Mouse (Mus musculus) heart, adult 2 months (tissue): ENCODE measurements around the gene Mien1. TPM values are rescaled to one million over a fixed set of nuclear protein-coding genes. Genes with fewer than 3 reads are reported as not detected.

Source experiments
- DNase-seq, 2 experiments: peaks; one replicate each; pipeline ENCODE4 v3.0.0; 2021
- H3K27ac ChIP-seq: fragments of 200-600 bp; 2 replicates; pipeline ENCODE4 v1.8.1; 2022
- H3K27me3 ChIP-seq: fragments of 200-500 bp; 2 replicates; pipeline ENCODE4 v1.6.1; 2012; ENCODE audit warnings: mild to moderate bottlenecking, low read length, inconsistent platforms, mixed read lengths; ENCODE audit not compliant: control insufficient read depth, insufficient read depth
- H3K36me3 ChIP-seq: fragments of 200-500 bp; 2 replicates; pipeline ENCODE4 v1.6.1; 2012; ENCODE audit warnings: low read length, inconsistent platforms; ENCODE audit not compliant: control insufficient read depth, insufficient read depth
- H3K4me1 ChIP-seq: fragments of 200-500 bp; 2 replicates; pipeline ENCODE4 v1.6.1; 2011; ENCODE audit warnings: low read length; ENCODE audit not compliant: control insufficient read depth, insufficient read depth
- H3K4me3 ChIP-seq: fragments of 200-600 bp; 2 replicates; pipeline ENCODE4 v1.8.1; 2022
- H3K79me2 ChIP-seq: fragments of 200-500 bp; replicated peaks from 2 replicates; pipeline ENCODE4 v1.6.1; 2012; ENCODE audit warnings: mild to moderate bottlenecking, inconsistent platforms, low read length, moderate library complexity, mixed read lengths; ENCODE audit not compliant: control insufficient read depth, insufficient read depth
- H3K9ac ChIP-seq: fragments of 200-500 bp; 2 replicates; pipeline ENCODE4 v1.6.1; 2012; ENCODE audit warnings: low read depth, mild to moderate bottlenecking, control low read depth, inconsistent platforms, low read length, mixed read lengths
- CTCF ChIP-seq: fragments of 200-600 bp; IDR thresholded peaks from 2 replicates; pipeline ENCODE4 v1.8.1; 2022; ENCODE audit warnings: antibody characterized with exemption, mild to moderate bottlenecking, moderate library complexity
- EP300 ChIP-seq: fragments of 200-500 bp; IDR thresholded peaks from 2 replicates; pipeline ENCODE4 v1.6.1; 2011; ENCODE audit warnings: low read depth, low read length, control low read depth; ENCODE audit not compliant: insufficient read depth
- POLR2A ChIP-seq: fragments of 200-500 bp; IDR thresholded peaks from 2 replicates; pipeline ENCODE4 v1.6.1; 2011; ENCODE audit warnings: mild to moderate bottlenecking, low read depth, low read length, control low read depth; ENCODE audit not compliant: insufficient read depth
- WGBS: fragments of 180-500 bp; shearing (Covaris S2); methylation state at CpG from one replicate; pipeline ENCODE4 v1.1.7; 2018; 5-methylcytosine and 5-hydroxymethylcytosine counted together
- intact Hi-C: fragments of 180-260 bp; cut with DNase I; formaldehyde crosslinking; loops from one replicate; pipeline ENCODE4 v1.15.1; 2025
- polyA plus RNA-seq: library from polyadenylated mRNA; depleted of rRNA; stranded (reverse); fragments of >200 nt; gene quantifications from 2 replicates; pipeline ENCODE4 v1.2.3, GENCODE M21; 2012
- total RNA-seq, 2 experiments: library from RNA; stranded (reverse); gene quantifications; 2 replicates each; pipeline ENCODE4 v1.2.3; 2021

The Mien1 gene
- total and polyA plus RNA-seq, 3 experiments, result 53.5 to 63.6 (median 61.6) TPM

- peaks cover 2% of the 10 kb centered on the region for H3K79me2 ChIP-seq
- no peak overlapping the region for H3K4me3 ChIP-seq
- no peaks in the 10 kb centered on the region for H3K27me3 ChIP-seq
- TF ChIP-seq CTCF (no peak), POLR2A (no peak), EP300 (no peak)
- H3K36me3 ChIP-seq, result no peaks in the 10 kb centered on the region
- H3K4me1 ChIP-seq, result no peaks in the 10 kb centered on the region
- no peak overlapping the region for H3K27ac ChIP-seq
- no peak for DNase-seq
- 93% methylated on average over 7 of the region's 7 CpGs for WGBS
- intact Hi-C loops, result no loop called here
- no peak overlapping the region for H3K9ac ChIP-seq
These were observed 12.2 kb downstream of the Mien1 start for GRCm38 (mm10) chr11:98426592-98426991.

- intact Hi-C loops, result no loop called here
- no peak overlapping the region for H3K27ac ChIP-seq
- peak in 1 of 2 experiments; percentile 17 for DNase-seq
- peaks cover 4% of the 10 kb centered on the region for H3K79me2 ChIP-seq
- TF ChIP-seq CTCF, result no peak
- TF ChIP-seq POLR2A, result no peak
- no peak for TF ChIP-seq EP300
- peaks cover 7% of the 10 kb centered on the region for H3K4me1 ChIP-seq
- no peak overlapping the region for H3K4me3 ChIP-seq
- no peaks in the 10 kb centered on the region for H3K27me3 ChIP-seq
- H3K9ac ChIP-seq, result no peak overlapping the region
- WGBS, result 82% methylated on average over 10 of the region's 10 CpGs
- no peaks in the 10 kb centered on the region for H3K36me3 ChIP-seq
These were observed 19.7 kb downstream of the Mien1 start for GRCm38 (mm10) chr11:98418939-98419547.

GRCm38 (mm10) chr11:98418273-98418672 is 20.5 kb downstream of the Mien1 start:
- Histone ChIP-seq H3K27ac (no peak overlapping the region), H3K27me3 (no peaks in the 10 kb centered on the region), H3K4me3 (no peak overlapping the region), H3K4me1 (peaks cover 7% of the 10 kb centered on the region), H3K36me3 (no peaks in the 10 kb centered on the region), H3K9ac (no peak overlapping the region), H3K79me2 (peaks cover 4% of the 10 kb centered on the region)
- intact Hi-C loops, result no loop called here
- TF ChIP-seq CTCF (no peak), EP300 (no peak), POLR2A (no peak)
- 26% methylated on average over 6 of the region's 6 CpGs for WGBS
- peak in 1 of 2 experiments; percentile 17 for DNase-seq

GRCm38 (mm10) chr11:98417074-98417473 is 21.7 kb downstream of the Mien1 start:
- peaks cover 2% of the 10 kb centered on the region; the same call in 1 of the 2 replicates for H3K79me2 ChIP-seq
- intact Hi-C loops, result no loop called here
- no peak overlapping the region for H3K4me3 ChIP-seq
- no peak for TF ChIP-seq POLR2A
- TF ChIP-seq EP300, result no peak
- no peak for TF ChIP-seq CTCF
- H3K36me3 ChIP-seq, result no peaks in the 10 kb centered on the region
- H3K27ac ChIP-seq, result no peak overlapping the region
- no peaks in the 10 kb centered on the region for H3K27me3 ChIP-seq
- no peak overlapping the region for H3K9ac ChIP-seq
- peaks cover 7% of the 10 kb centered on the region for H3K4me1 ChIP-seq
- 69% methylated on average over 1 of the region's 1 CpGs for WGBS
- no peak for DNase-seq

- no peak overlapping the region for H3K27ac ChIP-seq
These were observed 24.6 kb downstream of the Mien1 start for GRCm38 (mm10) chr11:98414162-98414561.

GRCm38 (mm10) chr11:98413731-98414130 is 25.1 kb downstream of the Mien1 start:
- WGBS, result 29% methylated on average over 7 of the region's 7 CpGs
- H3K79me2 ChIP-seq, result peaks cover 2% of the 10 kb centered on the region; the same call in 1 of the 2 replicates
- DNase-seq, result no peak
- H3K27ac ChIP-seq, result no peak overlapping the region
- no peaks in the 10 kb centered on the region for H3K27me3 ChIP-seq
- H3K36me3 ChIP-seq, result no peaks in the 10 kb centered on the region
- intact Hi-C loops, result no loop called here
- H3K4me3 ChIP-seq, result no peak overlapping the region
- TF ChIP-seq EP300 (no peak), CTCF (no peak), POLR2A (no peak)
- H3K9ac ChIP-seq, result no peak overlapping the region
- H3K4me1 ChIP-seq, result peaks cover 9% of the 10 kb centered on the region

More at GRCm38 (mm10) chr11:98414162-98414561, 24.6 kb downstream of the Mien1 start:
- H3K4me3 ChIP-seq, result no peak overlapping the region
- no peaks in the 10 kb centered on the region for H3K36me3 ChIP-seq
- intact Hi-C loops, result no loop called here
- TF ChIP-seq CTCF, result no peak
- no peak for TF ChIP-seq POLR2A
- no peak for TF ChIP-seq EP300
- H3K9ac ChIP-seq, result no peak overlapping the region
- 57% methylated on average over 2 of the region's 2 CpGs for WGBS
- H3K79me2 ChIP-seq, result peaks cover 2% of the 10 kb centered on the region; the same call in 1 of the 2 replicates
- peaks cover 9% of the 10 kb centered on the region for H3K4me1 ChIP-seq
- H3K27me3 ChIP-seq, result no peaks in the 10 kb centered on the region
- no peak for DNase-seq
